In the genomic region with DNA sequence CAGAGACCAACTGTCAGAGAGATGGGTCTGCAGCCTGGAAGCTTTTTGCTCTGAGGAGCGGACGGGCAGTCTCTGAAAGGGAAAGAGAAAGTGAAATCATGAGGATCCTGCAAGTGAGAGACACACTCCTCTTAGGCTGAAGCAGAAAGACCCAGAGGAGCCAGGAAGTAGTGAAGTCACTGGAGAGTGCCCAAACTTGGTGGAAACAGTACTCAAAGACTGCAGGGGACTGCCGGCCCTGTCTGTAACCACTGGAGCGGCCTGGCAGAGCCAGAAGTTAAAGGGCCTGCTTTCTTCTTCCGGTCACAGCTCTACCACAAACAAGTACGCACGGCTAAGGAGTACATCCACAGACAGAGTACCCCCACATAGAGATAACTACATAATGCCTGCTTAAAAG, we compare ENCODE assay signal across 10 mouse cellular contexts.
A peak's percentile ranks its signal among the peaks of the same experiment; 100 is the strongest.
DNase-seq lines count a peak whose midpoint lies in the region; ATAC-seq and TF ChIP-seq lines count a peak whose summit lies in the region.
"Had no signal": no experiment of that assay in that cellular context is flagged by ENCODE, and none has a peak within 500 bp of the region (broad histone marks: within the 10 kb centered on the region; RNA-seq: fewer than 3 reads in every experiment).

No protein-coding gene starts in this region.

- no peak overlapping the region for H3K27ac ChIP-seq in hindbrain, embryonic 16.5 days (ENCODE audit: low read depth, low read length)
- no peak overlapping the region for H3K27ac ChIP-seq in hindbrain, postnatal 0 days
- peak overlapping the region; percentile 18; the same call in 1 of the 2 replicates for H3K27ac ChIP-seq in brown adipose tissue, adult 24 weeks (replicated peaks; ENCODE audit: low read depth, low read length)
- H3K27ac ChIP-seq in forebrain, embryonic 11.5 days (ENCODE audit: low read depth, low read length), result no peak overlapping the region
- H3K27ac ChIP-seq: liver, embryonic 15.5 days had no signal

- H3K36me3 ChIP-seq in hindbrain, embryonic 16.5 days (ENCODE audit: control insufficient read depth, insufficient read depth, low read length), result no peaks in the 10 kb centered on the region
- no peaks in the 10 kb centered on the region for H3K36me3 ChIP-seq in hindbrain, postnatal 0 days (ENCODE audit: insufficient read depth, low read length)
- no peaks in the 10 kb centered on the region for H3K36me3 ChIP-seq in forebrain, embryonic 11.5 days (ENCODE audit: control insufficient read depth, insufficient read depth, low read length)
- H3K36me3 ChIP-seq: liver, embryonic 15.5 days had no signal

- peak; percentile 61 for ATAC-seq in hindbrain, embryonic 16.5 days
- no peak for ATAC-seq in hindbrain, postnatal 0 days
- ATAC-seq in megakaryocyte progenitor cell, adult 5-6 weeks (replicated peaks; ENCODE audit: poor library complexity), result peak; percentile 91
- no peak for ATAC-seq in forebrain, embryonic 11.5 days (replicated peaks; ENCODE audit: low FRiP score)

- WGBS in hindbrain, embryonic 16.5 days, result 76% methylated on average over 7 of the region's 7 CpGs
- 68% methylated on average over 7 of the region's 7 CpGs for WGBS in hindbrain, postnatal 0 days
- WGBS in forebrain, embryonic 11.5 days, result 78% methylated on average over 7 of the region's 7 CpGs

- no peak overlapping the region for H3K4me3 ChIP-seq in hindbrain, embryonic 16.5 days (ENCODE audit: low read length)
- no peak overlapping the region for H3K4me3 ChIP-seq in hindbrain, postnatal 0 days (ENCODE audit: low read length)
- peak overlapping the region; percentile 26 for H3K4me3 ChIP-seq in brown adipose tissue, adult 24 weeks (ENCODE audit: insufficient read depth, low read depth, low read length)
- H3K4me3 ChIP-seq in forebrain, embryonic 11.5 days (ENCODE audit: low read depth, low read length), result no peak overlapping the region
- H3K4me3 ChIP-seq: liver, embryonic 15.5 days had no signal

- no peaks in the 10 kb centered on the region for H3K27me3 ChIP-seq in hindbrain, embryonic 16.5 days (replicated peaks; ENCODE audit: control insufficient read depth, insufficient read depth, low read length)
- H3K27me3 ChIP-seq in hindbrain, postnatal 0 days (ENCODE audit: insufficient read depth, low read length), result no peaks in the 10 kb centered on the region
- H3K27me3 ChIP-seq in forebrain, embryonic 11.5 days (ENCODE audit: control insufficient read depth, insufficient read depth, low read length), result no peaks in the 10 kb centered on the region
- H3K27me3 ChIP-seq: liver, embryonic 15.5 days had no signal

- H3K9ac ChIP-seq in hindbrain, embryonic 16.5 days (ENCODE audit: low read depth, low read length), result no peak overlapping the region
- H3K9ac ChIP-seq in hindbrain, postnatal 0 days (replicated peaks; ENCODE audit: low read length), result no peak overlapping the region
- no peak overlapping the region for H3K9ac ChIP-seq in forebrain, embryonic 11.5 days (ENCODE audit: low read length)
- H3K9ac ChIP-seq: liver, embryonic 15.5 days had no signal

- DNase-seq in hindbrain, postnatal 0 days (ENCODE audit: low spot score), result no peak
- DNase-seq in kidney, adult 8-10 months, result peak; percentile 23 to 30
- no peak for DNase-seq in gastrocnemius, postnatal 14 days
- DNase-seq in forebrain, embryonic 11.5 days (ENCODE audit: low spot score), result no peak
- DNase-seq in ovary, adult 18-20 months (ENCODE audit: low spot score), result no peak
- DNase-seq: cerebellum, postnatal 25 days had no signal

- H3K4me1 ChIP-seq in hindbrain, embryonic 16.5 days (ENCODE audit: control insufficient read depth, insufficient read depth, low read depth, low read length), result peaks cover 4% of the 10 kb centered on the region; the same call in 1 of the 2 replicates
- H3K4me1 ChIP-seq in hindbrain, postnatal 0 days (ENCODE audit: insufficient read depth, low read length), result no peaks in the 10 kb centered on the region
- peaks cover 5% of the 10 kb centered on the region; the same call in 1 of the 2 replicates for H3K4me1 ChIP-seq in brown adipose tissue, adult 24 weeks (ENCODE audit: control insufficient read depth, insufficient read depth, insufficient read length, low read length)
- H3K4me1 ChIP-seq in forebrain, embryonic 11.5 days (replicated peaks; ENCODE audit: control insufficient read depth, insufficient read depth, low read length), result no peaks in the 10 kb centered on the region
- H3K4me1 ChIP-seq: liver, embryonic 15.5 days had no signal

- H3K9me3 ChIP-seq in hindbrain, embryonic 16.5 days (ENCODE audit: control insufficient read depth, low read length), result no peaks in the 10 kb centered on the region
- H3K9me3 ChIP-seq in hindbrain, postnatal 0 days (ENCODE audit: low read length), result no peaks in the 10 kb centered on the region
- H3K9me3 ChIP-seq in forebrain, embryonic 11.5 days (ENCODE audit: control insufficient read depth, low read length), result no peaks in the 10 kb centered on the region
- H3K9me3 ChIP-seq: liver, embryonic 15.5 days had no signal

- intact Hi-C loops in gastrocnemius, postnatal 14 days (cut with DNase I; ENCODE audit: low total_unique reads), result no loop called here

- H3K4me2 ChIP-seq in hindbrain, embryonic 16.5 days (ENCODE audit: low read length), result no peak overlapping the region
- no peak overlapping the region for H3K4me2 ChIP-seq in hindbrain, postnatal 0 days (ENCODE audit: low read depth, low read length)
- H3K4me2 ChIP-seq in forebrain, embryonic 11.5 days (ENCODE audit: low read depth, low read length, severe bottlenecking), result no peak overlapping the region
- H3K4me2 ChIP-seq: liver, embryonic 15.5 days had no signal

- no peak for TF ChIP-seq CTCF in hindbrain, postnatal 0 days (IDR thresholded peaks at IDR 0.05; ENCODE audit: low read depth)

Comparison
In these comparisons a context has a peak if more than half of its experiments do, and no peak if none do; other contexts are left out.
1. ATAC-seq: peak in hindbrain, embryonic 16.5 days (single experiment) and megakaryocyte progenitor cell, adult 5-6 weeks (single experiment); none in hindbrain, postnatal 0 days (single experiment) and forebrain, embryonic 11.5 days (single experiment).
2. DNase-seq: peak in kidney, adult 8-10 months (2 of 2); none in hindbrain, postnatal 0 days (single experiment), gastrocnemius, postnatal 14 days (single experiment), forebrain, embryonic 11.5 days (single experiment) and ovary, adult 18-20 months (single experiment).